Mouse (Mus musculus) common myeloid progenitor, adult 5-6 weeks (primary cell): ENCODE results near the gene Icosl. TPM values are rescaled to one million over a fixed set of nuclear protein-coding genes. Genes with fewer than 3 reads are reported as not detected.
A peak's percentile ranks its signal among the peaks of the same experiment; 100 is the strongest.
"Not testable (repeated sequence)": the region's sequence is repeated elsewhere in the genome, so short reads cannot be mapped to it uniquely, and the experiment has no call there.

Source experiments
- ATAC-seq: replicated peaks from 2 replicates; pipeline ENCODE4 v1.8.0; 2016; ENCODE audit warnings: low read depth, mild to moderate bottlenecking, moderate TSS enrichment, inconsistent platforms; ENCODE audit not compliant: poor library complexity, severe bottlenecking
- total RNA-seq: library from RNA; stranded (forward); fragments of 200-1000, 187-1606 nt; gene quantifications from 2 replicates; pipeline ENCODE4 v1.2.3, GENCODE M21; 2017

The Icosl gene
- total RNA-seq, 1 experiment from 2014 or later, result 1.0 TPM

- no peak for ATAC-seq
Observed at GRCm38 (mm10) chr10:78068541-78068940, 561 bp upstream of the Icosl start.

- ATAC-seq, result no peak
Observed at GRCm38 (mm10) chr10:78074151-78074550, 5.0 kb downstream of the Icosl start.

- peak; percentile 84 for ATAC-seq
Observed at GRCm38 (mm10) chr10:78074977-78075376, 5.9 kb downstream of the Icosl start.

GRCm38 (mm10) chr10:78077862-78078261 lies 8.8 kb downstream of the Icosl start:
- ATAC-seq, result no peak

GRCm38 (mm10) chr10:78078276-78078675 lies 9.2 kb downstream of the Icosl start:
- no peak for ATAC-seq

GRCm38 (mm10) chr10:78079955-78080591 lies 11.0 kb downstream of the Icosl start:
- peak; percentile 66 for ATAC-seq

- ATAC-seq, result no peak
Observed at GRCm38 (mm10) chr10:78084073-78084472, 15.0 kb downstream of the Icosl start.

- ATAC-seq, result no peak
Observed at GRCm38 (mm10) chr10:78085711-78086110, 16.6 kb downstream of the Icosl start.

GRCm38 (mm10) chr10:78086444-78087061 lies 17.5 kb downstream of the Icosl start:
- ATAC-seq, result peak; percentile 55

- peak; percentile 78 for ATAC-seq
Observed at GRCm38 (mm10) chr10:78087101-78087511, 18.0 kb downstream of the Icosl start.

GRCm38 (mm10) chr10:78090246-78090645 lies 21.1 kb downstream of the Icosl start:
- peak; percentile 30 for ATAC-seq

GRCm38 (mm10) chr10:78090706-78091491 lies 21.8 kb downstream of the Icosl start:
- ATAC-seq, result no peak

- ATAC-seq, result no peak
Observed at GRCm38 (mm10) chr10:78091865-78092724, 23.0 kb downstream of the Icosl start.

GRCm38 (mm10) chr10:78092725-78093029 lies 23.6 kb downstream of the Icosl start:
- ATAC-seq, result no peak

GRCm38 (mm10) chr10:78095221-78095620 lies 26.1 kb downstream of the Icosl start:
- ATAC-seq, result no peak

GRCm38 (mm10) chr10:78095954-78096931 lies 27.1 kb downstream of the Icosl start:
- ATAC-seq, result peak; percentile 69

- ATAC-seq, result not testable (repeated sequence)
Observed at GRCm38 (mm10) chr10:78099860-78100259, 30.8 kb downstream of the Icosl start.

GRCm38 (mm10) chr10:78100989-78101780 lies 32.1 kb downstream of the Icosl start:
- no peak for ATAC-seq
